Mouse (Mus musculus) bone marrow macrophage, adult 2 months (primary cell): ENCODE results near the gene Rin3.

Experiments used
- CTCF ChIP-seq: IDR thresholded peaks from 2 replicates; pipeline ENCODE4 v1.5.1; 2012; ENCODE audit warnings: low read depth, mild to moderate bottlenecking, low read length, moderate library complexity
- POLR2A ChIP-seq: IDR thresholded peaks from 2 replicates; pipeline ENCODE4 v1.6.1; 2012; ENCODE audit warnings: mild to moderate bottlenecking, low read depth, low read length, borderline replicate concordance

GRCm38 (mm10) chr12:102309800-102310195, 26.9 kb downstream of the Rin3 start:
- TF ChIP-seq CTCF (no peak), POLR2A (no peak)
